Mouse (Mus musculus): Measurements from ENCODE around the gene Olfr814. TPM values are rescaled to one million over a fixed set of nuclear protein-coding genes. Genes with fewer than 3 reads are reported as not detected.
"Not testable (repeated sequence)": the region's sequence is repeated elsewhere in the genome, so short reads cannot be mapped to it uniquely, and the experiment has no call there.

Gene Olfr814
- polyA plus RNA-seq (2012; ENCODE audit: insufficient read depth, low replicate concordance), result 0.03 TPM in 1 of 2 replicates, not detected in the other

- not testable (repeated sequence) for H3K4me3 ChIP-seq (replicated peaks); H3K4me1 ChIP-seq; H3K9me3 ChIP-seq; H3K27me3 ChIP-seq (replicated peaks); H3K36me3 ChIP-seq (replicated peaks; ENCODE audit: low read length)
Measured at GRCm38 (mm10) chr10:129879751-129880150, at the start of gene Olfr814. Gene Olfr814, minus strand, starts transcription at chr10:129879851.

- H3K4me1 ChIP-seq, result no peaks in the 10 kb centered on the region
- no peak within 1 kb of the TSS for H3K4me3 ChIP-seq (replicated peaks)
- H3K36me3 ChIP-seq (replicated peaks; ENCODE audit: low read length), result no peaks in the 10 kb centered on the region
- H3K9me3 ChIP-seq, result peaks cover 12% of the 10 kb centered on the region; the same call in 1 of the 2 replicates
- no peaks in the 10 kb centered on the region for H3K27me3 ChIP-seq (replicated peaks)
- TF ChIP-seq GATA1 (IDR thresholded peaks at IDR 0.05; ENCODE audit: borderline replicate concordance, low read length), result no peak
- no peak for TF ChIP-seq FLI1 (IDR thresholded peaks at IDR 0.05; ENCODE audit: low read length)
Measured at GRCm38 (mm10) chr10:129915497-129915896, 35.8 kb upstream of the Olfr814 start, which contains the start of gene Olfr816. Gene Olfr816, minus strand, starts transcription at chr10:129915597.

GRCm38 (mm10) chr10:129905767-129906166, 26.1 kb upstream of the Olfr814 start, which contains the start of gene Olfr815:
Gene Olfr815, minus strand, starts transcription at chr10:129905867.
- H3K36me3 ChIP-seq (replicated peaks; ENCODE audit: low read length); H3K4me1 ChIP-seq; H3K9me3 ChIP-seq; H3K4me3 ChIP-seq (replicated peaks); H3K27me3 ChIP-seq (replicated peaks): not testable (repeated sequence)

- Histone ChIP-seq H3K4me3 (replicated peaks) (no peak overlapping the region), H3K27me3 (replicated peaks) (no peaks in the 10 kb centered on the region), H3K9me3 (peaks cover 12% of the 10 kb centered on the region), H3K36me3 (replicated peaks; ENCODE audit: low read length) (no peaks in the 10 kb centered on the region), H3K4me1 (no peaks in the 10 kb centered on the region)
- no peak for TF ChIP-seq FLI1 (IDR thresholded peaks at IDR 0.05; ENCODE audit: low read length)
- TF ChIP-seq GATA1 (IDR thresholded peaks at IDR 0.05; ENCODE audit: borderline replicate concordance, low read length), result no peak
Measured at GRCm38 (mm10) chr10:129885934-129886333, 6.3 kb upstream of the Olfr814 start.

GRCm38 (mm10) chr10:129885496-129885895, 5.8 kb upstream of the Olfr814 start:
- not testable (repeated sequence) for H3K36me3 ChIP-seq (replicated peaks; ENCODE audit: low read length); H3K27me3 ChIP-seq (replicated peaks); H3K4me1 ChIP-seq; H3K4me3 ChIP-seq (replicated peaks)
- peaks cover 12% of the 10 kb centered on the region for H3K9me3 ChIP-seq

- TF ChIP-seq GATA1 (IDR thresholded peaks at IDR 0.05; ENCODE audit: borderline replicate concordance, low read length), result no peak
- TF ChIP-seq FLI1 (IDR thresholded peaks at IDR 0.05; ENCODE audit: low read length), result no peak
- Histone ChIP-seq H3K4me3 (replicated peaks) (no peak within 1 kb of the TSS), H3K9me3 (peaks cover 5% of the 10 kb centered on the region; the same call in 1 of the 2 replicates), H3K4me1 (no peaks in the 10 kb centered on the region), H3K27me3 (replicated peaks) (no peaks in the 10 kb centered on the region), H3K36me3 (replicated peaks; ENCODE audit: low read length) (no peaks in the 10 kb centered on the region)
Measured at GRCm38 (mm10) chr10:129855067-129855466, 24.6 kb downstream of the Olfr814 start, which contains the start of gene Olfr813. Gene Olfr813, plus strand, starts transcription at chr10:129855367.

- TF ChIP-seq FLI1 (IDR thresholded peaks at IDR 0.05; ENCODE audit: low read length) (no peak), GATA1 (IDR thresholded peaks at IDR 0.05; ENCODE audit: borderline replicate concordance, low read length) (no peak)
- Histone ChIP-seq H3K4me3 (replicated peaks) (no peak overlapping the region), H3K9me3 (peaks cover 4% of the 10 kb centered on the region; the same call in 1 of the 2 replicates), H3K4me1 (no peaks in the 10 kb centered on the region), H3K27me3 (replicated peaks) (no peaks in the 10 kb centered on the region), H3K36me3 (replicated peaks; ENCODE audit: low read length) (no peaks in the 10 kb centered on the region)
Measured at GRCm38 (mm10) chr10:129847343-129847742, 32.3 kb downstream of the Olfr814 start.

- no peaks in the 10 kb centered on the region for H3K4me1 ChIP-seq
- H3K27me3 ChIP-seq (replicated peaks), result no peaks in the 10 kb centered on the region
- H3K4me3 ChIP-seq (replicated peaks), result no peak within 1 kb of the TSS
- peaks cover 4% of the 10 kb centered on the region; the same call in 1 of the 2 replicates for H3K9me3 ChIP-seq
- TF ChIP-seq GATA1 (IDR thresholded peaks at IDR 0.05; ENCODE audit: borderline replicate concordance, low read length) (no peak), FLI1 (IDR thresholded peaks at IDR 0.05; ENCODE audit: low read length) (no peak)
- no peaks in the 10 kb centered on the region for H3K36me3 ChIP-seq (replicated peaks; ENCODE audit: low read length)
Measured at GRCm38 (mm10) chr10:129845994-129846393, 33.7 kb downstream of the Olfr814 start, which contains the start of gene Olfr812. Gene Olfr812, minus strand, starts transcription at chr10:129846094.

Other genes with a start within 250 kb of the Olfr814 start
- gene Olfr799, start 242.4 kb downstream of the Olfr814 start, polyA plus RNA-seq (2012; ENCODE audit: insufficient read depth, low replicate concordance), result not detected in 2 replicates
- not detected in 2 replicates for gene Olfr800, start 222.2 kb downstream of the Olfr814 start, polyA plus RNA-seq (2012; ENCODE audit: insufficient read depth, low replicate concordance)
- gene Olfr801, start 206.0 kb downstream of the Olfr814 start, polyA plus RNA-seq (2012; ENCODE audit: insufficient read depth, low replicate concordance), result not detected in 2 replicates
- gene Olfr802, start 191.7 kb downstream of the Olfr814 start, polyA plus RNA-seq (2012; ENCODE audit: insufficient read depth, low replicate concordance), result not detected in 2 replicates
- gene Olfr803, start 185.6 kb downstream of the Olfr814 start, polyA plus RNA-seq (2012; ENCODE audit: insufficient read depth, low replicate concordance), result 8.7 TPM in 1 of 2 replicates, not detected in the other
- gene Olfr804, start 176.6 kb downstream of the Olfr814 start, polyA plus RNA-seq (2012; ENCODE audit: insufficient read depth, low replicate concordance), result not detected in 2 replicates
- gene Olfr805, start 150.5 kb downstream of the Olfr814 start, polyA plus RNA-seq (2012; ENCODE audit: insufficient read depth, low replicate concordance), result not detected in 2 replicates
- gene Olfr806, start 137.9 kb downstream of the Olfr814 start, polyA plus RNA-seq (2012; ENCODE audit: insufficient read depth, low replicate concordance), result not detected in 2 replicates
- gene Olfr807, start 122.1 kb downstream of the Olfr814 start, polyA plus RNA-seq (2012; ENCODE audit: insufficient read depth, low replicate concordance), result not detected in 2 replicates
- gene Olfr808, start 114.4 kb downstream of the Olfr814 start, polyA plus RNA-seq (2012; ENCODE audit: insufficient read depth, low replicate concordance), result not detected in 2 replicates
- gene Olfr809, start 105.2 kb downstream of the Olfr814 start, polyA plus RNA-seq (2012; ENCODE audit: insufficient read depth, low replicate concordance), result 0.07 TPM in 1 of 2 replicates, not detected in the other
- gene Olfr810, start 84.9 kb downstream of the Olfr814 start, polyA plus RNA-seq (2012; ENCODE audit: insufficient read depth, low replicate concordance), result not detected in 2 replicates
- not detected in 2 replicates for gene Olfr811, start 75.5 kb downstream of the Olfr814 start, polyA plus RNA-seq (2012; ENCODE audit: insufficient read depth, low replicate concordance)
- not detected in 2 replicates for gene Olfr812, start 33.8 kb downstream of the Olfr814 start, polyA plus RNA-seq (2012; ENCODE audit: insufficient read depth, low replicate concordance)
- gene Olfr813, start 24.5 kb downstream of the Olfr814 start, polyA plus RNA-seq (2012; ENCODE audit: insufficient read depth, low replicate concordance), result not detected in 2 replicates
- gene Olfr815, start 26.0 kb upstream of the Olfr814 start, polyA plus RNA-seq (2012; ENCODE audit: insufficient read depth, low replicate concordance), result not detected in 2 replicates
- not detected in 2 replicates for gene Olfr816, start 35.7 kb upstream of the Olfr814 start, polyA plus RNA-seq (2012; ENCODE audit: insufficient read depth, low replicate concordance)
- gene Olfr818, start 69.2 kb upstream of the Olfr814 start, polyA plus RNA-seq (2012; ENCODE audit: insufficient read depth, low replicate concordance), result not detected in 2 replicates
- not detected in 2 replicates for gene Olfr819, start 87.4 kb upstream of the Olfr814 start, polyA plus RNA-seq (2012; ENCODE audit: insufficient read depth, low replicate concordance)
- gene Olfr247, start 96.3 kb upstream of the Olfr814 start, polyA plus RNA-seq (2012; ENCODE audit: insufficient read depth, low replicate concordance), result not detected in 2 replicates
- gene Gm10310, start 105.2 kb upstream of the Olfr814 start, polyA plus RNA-seq (2012; ENCODE audit: insufficient read depth, low replicate concordance), result not detected in 2 replicates
- gene Olfr820, start 132.8 kb upstream of the Olfr814 start, polyA plus RNA-seq (2012; ENCODE audit: insufficient read depth, low replicate concordance), result not detected in 2 replicates
- gene Olfr821, start 150.5 kb upstream of the Olfr814 start, polyA plus RNA-seq (2012; ENCODE audit: insufficient read depth, low replicate concordance), result not detected in 2 replicates
- gene Olfr822, start 191.4 kb upstream of the Olfr814 start, polyA plus RNA-seq (2012; ENCODE audit: insufficient read depth, low replicate concordance), result not detected in 2 replicates
- gene Olfr823, start 235.5 kb upstream of the Olfr814 start, polyA plus RNA-seq (2012; ENCODE audit: insufficient read depth, low replicate concordance), result not detected in 2 replicates

Measured in megakaryocyte, embryonic 14.5 days (primary cell).